Mouse (Mus musculus): ENCODE measurements around the gene Mad1l1. TPM values are rescaled to one million over a fixed set of nuclear protein-coding genes. Genes with fewer than 3 reads are reported as not detected.

The Mad1l1 gene
- total RNA-seq, 2 experiments from 2014 or later: 4.8 to 22.4 TPM

GRCm38 (mm10) chr5:140151871-140152270, 169.5 kb downstream of the Mad1l1 start:
- ATAC-seq (replicated peaks; ENCODE audit: low FRiP score, poor library complexity, severe bottlenecking): no peak

- no peak for ATAC-seq (replicated peaks; ENCODE audit: low FRiP score, poor library complexity, severe bottlenecking)
Measured at GRCm38 (mm10) chr5:140151180-140151579, 170.2 kb downstream of the Mad1l1 start.

GRCm38 (mm10) chr5:140150694-140151093, 170.7 kb downstream of the Mad1l1 start:
- no peak for ATAC-seq (replicated peaks; ENCODE audit: low FRiP score, poor library complexity, severe bottlenecking)

- no peak for ATAC-seq (replicated peaks; ENCODE audit: low FRiP score, poor library complexity, severe bottlenecking)
Measured at GRCm38 (mm10) chr5:140150136-140150535, 171.2 kb downstream of the Mad1l1 start.

- no peak for ATAC-seq (replicated peaks; ENCODE audit: low FRiP score, poor library complexity, severe bottlenecking)
Measured at GRCm38 (mm10) chr5:140149298-140149697, 172.1 kb downstream of the Mad1l1 start.

- no peak for ATAC-seq (replicated peaks; ENCODE audit: low FRiP score, poor library complexity, severe bottlenecking)
Measured at GRCm38 (mm10) chr5:140143541-140143940, 177.8 kb downstream of the Mad1l1 start.

- no peak for ATAC-seq (replicated peaks; ENCODE audit: low FRiP score, poor library complexity, severe bottlenecking)
Measured at GRCm38 (mm10) chr5:140141336-140141735, 180.0 kb downstream of the Mad1l1 start.

- peak; percentile 56; the same call in 1 of the 2 replicates for ATAC-seq (replicated peaks; ENCODE audit: low FRiP score, poor library complexity, severe bottlenecking)
Measured at GRCm38 (mm10) chr5:140140214-140140613, 181.1 kb downstream of the Mad1l1 start.

GRCm38 (mm10) chr5:140135734-140136625, 185.4 kb downstream of the Mad1l1 start:
- no peak for ATAC-seq (replicated peaks; ENCODE audit: low FRiP score, poor library complexity, severe bottlenecking)

GRCm38 (mm10) chr5:140134021-140134420, 187.3 kb downstream of the Mad1l1 start:
- no peak for ATAC-seq (replicated peaks; ENCODE audit: low FRiP score, poor library complexity, severe bottlenecking)

- ATAC-seq (replicated peaks; ENCODE audit: low FRiP score, poor library complexity, severe bottlenecking): no peak
Measured at GRCm38 (mm10) chr5:140128414-140128981, 192.9 kb downstream of the Mad1l1 start.

GRCm38 (mm10) chr5:140127981-140128380, 193.4 kb downstream of the Mad1l1 start:
- ATAC-seq (replicated peaks; ENCODE audit: low FRiP score, poor library complexity, severe bottlenecking): no peak

- ATAC-seq (replicated peaks; ENCODE audit: low FRiP score, poor library complexity, severe bottlenecking): no peak
Measured at GRCm38 (mm10) chr5:140124626-140125025, 196.7 kb downstream of the Mad1l1 start.

- no peak for ATAC-seq (replicated peaks; ENCODE audit: low FRiP score, poor library complexity, severe bottlenecking)
Measured at GRCm38 (mm10) chr5:140123640-140124366, 197.5 kb downstream of the Mad1l1 start.

- ATAC-seq (replicated peaks; ENCODE audit: low FRiP score, poor library complexity, severe bottlenecking): no peak
Measured at GRCm38 (mm10) chr5:140123194-140123593, 198.2 kb downstream of the Mad1l1 start.

- ATAC-seq (replicated peaks; ENCODE audit: low FRiP score, poor library complexity, severe bottlenecking): no peak
Measured at GRCm38 (mm10) chr5:140121966-140122365, 199.4 kb downstream of the Mad1l1 start.

- no peak for ATAC-seq (replicated peaks; ENCODE audit: low FRiP score, poor library complexity, severe bottlenecking)
Measured at GRCm38 (mm10) chr5:140118921-140119320, 202.4 kb downstream of the Mad1l1 start.

GRCm38 (mm10) chr5:140117968-140118367, 203.4 kb downstream of the Mad1l1 start:
- no peak for ATAC-seq (replicated peaks; ENCODE audit: low FRiP score, poor library complexity, severe bottlenecking)

- peak; percentile 38 for ATAC-seq (replicated peaks; ENCODE audit: low FRiP score, poor library complexity, severe bottlenecking)
Measured at GRCm38 (mm10) chr5:140115434-140116271, 205.7 kb downstream of the Mad1l1 start.
